ENCODE assay signal across 16 mouse cellular contexts in the genomic region with DNA sequence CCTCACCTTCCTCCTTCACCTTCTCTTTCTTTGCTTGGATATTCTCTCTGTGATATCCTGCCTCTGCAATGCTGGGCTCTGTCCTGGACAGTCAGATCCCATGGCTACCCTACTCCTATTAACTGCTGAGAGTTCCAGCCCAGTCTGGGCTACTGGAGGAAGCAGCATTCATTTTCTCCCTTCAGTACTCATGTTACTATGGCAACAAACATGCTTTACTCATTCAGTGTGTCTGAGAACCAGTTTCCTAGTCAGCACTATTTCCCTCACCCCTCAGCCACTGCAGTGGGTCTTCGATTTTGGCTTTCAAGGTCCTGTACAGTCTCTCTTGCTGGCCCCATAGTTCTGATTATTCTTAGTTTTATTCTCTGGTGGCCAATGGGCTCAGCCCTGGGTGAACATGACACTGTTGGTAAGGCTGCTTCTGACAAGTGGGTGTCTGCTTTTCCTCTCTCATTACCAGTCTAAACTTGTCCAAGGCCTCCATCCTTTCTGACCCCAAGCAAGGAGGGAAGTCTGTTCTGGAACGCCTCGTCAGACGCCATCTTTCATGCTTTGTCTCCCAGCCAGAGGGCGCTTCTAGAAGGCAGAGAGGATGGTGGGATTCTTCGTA. TPM values are rescaled to one million over a fixed set of nuclear protein-coding genes. Genes with fewer than 3 reads are reported as not detected.
DNase-seq lines count a peak whose midpoint lies in the region; ATAC-seq and TF ChIP-seq lines count a peak whose summit lies in the region.
"Had no signal": no experiment of that assay in that cellular context is flagged by ENCODE, and none has a peak within 500 bp of the region (broad histone marks: within the 10 kb centered on the region; RNA-seq: fewer than 3 reads in every experiment).

No protein-coding gene starts in this region.

- WGBS in kidney, embryonic 16.5 days, result 81% methylated on average over 6 of the region's 6 CpGs
- 75% methylated on average over 6 of the region's 6 CpGs for WGBS in hindbrain, embryonic 12.5 days
- 67% methylated on average over 6 of the region's 6 CpGs for WGBS in midbrain, postnatal 0 days

- H3K4me1 ChIP-seq in kidney, embryonic 16.5 days (ENCODE audit: insufficient read depth, low read length), result no peaks in the 10 kb centered on the region
- 0 out of 2 replicates have a peak, but pooled peaks cover 7% of the 10 kb centered on the region for H3K4me1 ChIP-seq in hindbrain, embryonic 12.5 days
- H3K4me1 ChIP-seq in midbrain, postnatal 0 days (ENCODE audit: insufficient read depth, low read length), result peaks cover 4% of the 10 kb centered on the region
- H3K4me1 ChIP-seq: embryonic facial prominence, embryonic 12.5 days; stomach, embryonic 15.5 days had no signal

- no peak for DNase-seq in kidney, postnatal 25 days
- peak; percentile 31 for DNase-seq in embryo, embryonic 11 days
- peak; percentile 66 for DNase-seq in midbrain, postnatal 0 days (ENCODE audit: low spot score)
- no peak for DNase-seq in left cerebral cortex, adult 11 months (ENCODE audit: low spot score)
- DNase-seq in cerebellum, postnatal 36 days, result no peak
- no peak for DNase-seq in right cerebral cortex, postnatal 4 days
- DNase-seq: adrenal gland, postnatal 14 days; cerebellum, adult 11-12 months; heart, postnatal 4 days; kidney, postnatal 14 days; thymus, postnatal 36 days had no signal

- ATAC-seq in kidney, embryonic 16.5 days (ENCODE audit: low FRiP score, low TSS enrichment), result peak; percentile 27; the same call in 1 of the 2 replicates
- ATAC-seq in hindbrain, embryonic 12.5 days (ENCODE audit: low FRiP score), result peak; percentile 78
- ATAC-seq in midbrain, postnatal 0 days (ENCODE audit: low FRiP score), result peak; percentile 81

- no peak overlapping the region for H3K27ac ChIP-seq in kidney, embryonic 16.5 days (ENCODE audit: low read length)
- H3K27ac ChIP-seq in hindbrain, embryonic 12.5 days, result no peak overlapping the region
- peak overlapping the region; percentile 62 for H3K27ac ChIP-seq in midbrain, postnatal 0 days (ENCODE audit: low read depth, low read length)
- H3K27ac ChIP-seq: embryonic facial prominence, embryonic 12.5 days; stomach, embryonic 15.5 days had no signal

- no peak overlapping the region for H3K4me2 ChIP-seq in kidney, embryonic 16.5 days (replicated peaks; ENCODE audit: low read depth, low read length)
- H3K4me2 ChIP-seq in hindbrain, embryonic 12.5 days (replicated peaks), result no peak overlapping the region
- no peak overlapping the region for H3K4me2 ChIP-seq in midbrain, postnatal 0 days (ENCODE audit: low read depth, low read length, poor library complexity, severe bottlenecking)
- H3K4me2 ChIP-seq: embryonic facial prominence, embryonic 12.5 days; liver, embryonic 11.5 days; stomach, embryonic 15.5 days had no signal

- H3K4me3 ChIP-seq in kidney, embryonic 16.5 days (ENCODE audit: low read length), result no peak overlapping the region
- H3K4me3 ChIP-seq in hindbrain, embryonic 12.5 days, result no peak overlapping the region
- H3K4me3 ChIP-seq in midbrain, postnatal 0 days (ENCODE audit: low read depth, low read length), result no peak overlapping the region
- H3K4me3 ChIP-seq: embryonic facial prominence, embryonic 12.5 days; stomach, embryonic 15.5 days had no signal

- no peaks in the 10 kb centered on the region for H3K36me3 ChIP-seq in kidney, embryonic 16.5 days (ENCODE audit: insufficient read depth, low read length)
- H3K36me3 ChIP-seq in hindbrain, embryonic 12.5 days, result no peaks in the 10 kb centered on the region
- H3K36me3 ChIP-seq in midbrain, postnatal 0 days (ENCODE audit: insufficient read depth, low read length), result no peaks in the 10 kb centered on the region
- H3K36me3 ChIP-seq: embryonic facial prominence, embryonic 12.5 days; stomach, embryonic 15.5 days had no signal

- no peak overlapping the region for H3K9ac ChIP-seq in kidney, embryonic 16.5 days (replicated peaks; ENCODE audit: low read length)
- no peak overlapping the region for H3K9ac ChIP-seq in hindbrain, embryonic 12.5 days
- no peak overlapping the region for H3K9ac ChIP-seq in midbrain, postnatal 0 days (replicated peaks; ENCODE audit: low read length, poor library complexity, severe bottlenecking)
- H3K9ac ChIP-seq: embryonic facial prominence, embryonic 12.5 days; stomach, embryonic 15.5 days had no signal

- no peaks in the 10 kb centered on the region for H3K9me3 ChIP-seq in kidney, embryonic 16.5 days (ENCODE audit: low read length)
- no peaks in the 10 kb centered on the region for H3K9me3 ChIP-seq in hindbrain, embryonic 12.5 days (replicated peaks)
- no peaks in the 10 kb centered on the region for H3K9me3 ChIP-seq in midbrain, postnatal 0 days (ENCODE audit: low read length)
- H3K9me3 ChIP-seq: embryonic facial prominence, embryonic 12.5 days; stomach, embryonic 15.5 days had no signal

- TF ChIP-seq CTCF in midbrain, postnatal 0 days (IDR thresholded peaks at IDR 0.05), result peak; percentile 16; the same call in 1 of the 2 replicates

- no peaks in the 10 kb centered on the region for H3K27me3 ChIP-seq in kidney, embryonic 16.5 days (ENCODE audit: insufficient read depth, low read length)
- H3K27me3 ChIP-seq in hindbrain, embryonic 12.5 days, result no peaks in the 10 kb centered on the region
- no peaks in the 10 kb centered on the region for H3K27me3 ChIP-seq in midbrain, postnatal 0 days (ENCODE audit: insufficient read depth, low read length)
- H3K27me3 ChIP-seq: embryonic facial prominence, embryonic 12.5 days; stomach, embryonic 15.5 days had no signal

RNA-seq across cellular contexts. Expression of a gene that starts 35.3 kb away (rescaled TPM):
- polyA plus RNA-seq in kidney, embryonic 16.5 days (2015; fragmentation: Nextera tagmentation; extraction: Ambion mirVana), result 1.7 and 2.9 TPM in 2 replicates
- 1.7 and 2.0 TPM in 2 replicates for polyA plus RNA-seq in hindbrain, embryonic 12.5 days (2016; fragmentation: Nextera tagmentation; extraction: Ambion mirVana)
- total RNA-seq in midbrain, postnatal 0 days (2014; rRNA removed), result 0.27 and 0.94 TPM in 2 replicates
- 0.23 and 0.34 TPM in 2 replicates for polyA plus RNA-seq in midbrain, postnatal 0 days (2015; fragmentation: Nextera tagmentation; extraction: Ambion mirVana)

Comparison
In these comparisons a context has a peak if more than half of its experiments do, and no peak if none do; other contexts are left out.
1. ATAC-seq: peak in every context shown above with its lines; median percentile 81 in midbrain, postnatal 0 days; 78 in hindbrain, embryonic 12.5 days; 27 in kidney, embryonic 16.5 days.
2. DNase-seq: peak in embryo, embryonic 11 days (single experiment) and midbrain, postnatal 0 days (single experiment); none in kidney, postnatal 25 days (0 of 2), left cerebral cortex, adult 11 months (single experiment), cerebellum, postnatal 36 days (0 of 2) and right cerebral cortex, postnatal 4 days (single experiment).